Mouse (Mus musculus) embryo, embryonic 11.5 days (tissue): ENCODE measurements around the gene Krtap19-9b.

Experiments
- DNase-seq: peaks from one replicate; pipeline ENCODE4 v3.0.0-alpha.2; 2012; ENCODE audit warnings: low read depth, low spot score

Gene Krtap19-9b

DNA sequence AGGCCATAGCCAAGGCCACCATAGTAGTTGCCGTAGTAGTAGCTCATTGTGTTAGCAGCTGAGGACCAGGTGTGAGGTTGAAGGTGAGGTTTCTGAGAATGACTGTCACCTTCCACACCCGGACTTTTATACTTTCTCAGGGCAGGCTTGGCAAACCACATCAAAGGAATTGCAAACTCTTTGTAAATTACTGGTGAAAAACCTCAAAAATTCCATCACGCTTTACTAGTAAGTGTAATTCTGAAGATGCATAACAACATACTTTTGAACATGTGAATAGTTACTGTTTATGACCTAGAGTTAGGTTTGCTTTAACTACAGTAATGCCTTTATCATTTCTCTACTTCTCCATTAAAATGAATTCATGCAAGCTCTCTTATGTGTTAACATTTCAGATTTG lies at the start of gene Krtap19-9b:
TSS of gene Krtap19-9b (minus strand) at position 101 of the 400 bp plus-strand sequence.
- DNase-seq = no peak

DNA sequence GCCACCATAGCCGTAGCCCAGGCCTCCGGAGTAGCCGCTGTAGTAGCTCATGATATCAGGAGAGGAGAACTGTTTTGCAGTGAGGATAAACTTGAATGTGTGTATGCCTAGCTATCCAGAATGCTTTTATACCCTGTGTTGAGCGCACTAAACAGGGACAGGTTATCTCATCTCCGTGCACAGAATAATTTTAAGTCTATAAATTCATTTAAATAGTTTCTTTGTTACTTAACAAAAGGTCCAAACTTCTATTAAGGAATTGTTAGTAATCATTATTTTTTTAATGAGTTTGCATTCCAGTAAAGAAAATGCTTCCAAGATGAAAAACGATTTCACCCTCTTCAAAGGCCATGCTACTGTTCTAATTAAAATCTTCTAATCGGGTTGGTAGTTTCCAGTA lies 30.7 kb upstream of the Krtap19-9b start, which contains the start of gene Krtap16-3:
TSS of gene Krtap16-3 (minus strand) at position 101 of the 400 bp plus-strand sequence.
- no peak for DNase-seq

DNA sequence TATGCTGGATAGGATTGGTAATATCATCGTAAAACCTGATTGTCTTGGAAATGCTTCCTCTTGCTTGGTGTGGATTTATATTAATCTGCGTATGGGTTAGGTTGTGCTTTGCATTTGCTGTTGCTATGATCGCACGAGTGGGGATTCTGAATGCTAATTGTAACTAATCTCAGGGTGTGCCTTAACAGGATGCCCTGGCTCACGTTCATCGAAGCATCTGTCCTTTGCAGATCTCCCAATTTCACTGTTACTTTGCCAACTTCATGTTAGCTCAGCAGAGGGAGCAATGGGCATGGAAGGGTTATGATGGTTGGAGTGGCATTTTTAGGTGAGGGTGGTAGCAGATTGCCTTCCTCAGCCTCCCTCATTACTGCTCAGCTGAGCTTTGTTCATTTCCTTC lies 9.0 kb upstream of the Krtap19-9b start:
- DNase-seq = no peak

DNA sequence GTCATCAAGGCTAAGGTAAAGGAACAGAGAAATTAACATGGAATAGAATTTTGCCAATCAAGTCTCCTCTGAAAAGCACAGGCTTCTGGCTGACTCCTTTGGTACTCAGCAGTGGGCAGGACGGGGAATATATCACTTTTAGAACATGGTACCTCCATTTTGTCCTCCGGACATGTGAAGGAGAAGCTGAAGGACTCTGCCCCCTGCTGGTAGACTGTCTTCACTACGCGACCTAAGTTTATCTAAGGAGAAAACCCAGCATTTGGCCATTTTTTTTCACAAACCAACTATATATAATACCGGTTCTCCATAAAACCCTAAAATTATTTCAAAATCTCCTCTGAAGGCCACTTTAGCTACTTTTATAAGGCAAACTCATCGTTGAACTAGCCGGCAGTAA lies 6.2 kb upstream of the Krtap19-9b start:
- peak; percentile 16 for DNase-seq

- DNase-seq = no peak
These were observed 35.7 kb downstream of the Krtap19-9b start, which contains the start of gene Krtap19-5 for GRCm38 (mm10) chr16:88896357-88896756. Gene Krtap19-5, minus strand, starts transcription at chr16:88896457.

DNA sequence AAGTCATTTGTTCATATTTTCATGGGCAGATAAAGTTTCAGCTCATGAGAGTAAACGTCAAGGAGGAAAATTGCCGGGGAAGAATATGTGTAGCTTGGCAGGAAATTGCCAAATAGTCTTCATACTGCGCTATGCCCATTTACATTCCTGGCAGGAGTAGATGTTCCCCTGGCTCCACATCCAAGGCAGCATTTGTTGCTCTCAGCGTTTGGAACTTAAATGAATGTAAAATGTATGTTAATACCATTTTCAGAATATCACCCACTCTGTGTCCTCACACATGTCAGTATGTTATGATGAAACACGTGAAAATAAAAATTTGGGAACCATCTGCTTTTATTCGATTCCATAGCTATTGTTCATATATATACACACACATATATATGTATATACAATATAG lies 45.2 kb downstream of the Krtap19-9b start:
- DNase-seq = no peak

GRCm38 (mm10) chr16:88884989-88885388 lies 47.1 kb downstream of the Krtap19-9b start, which contains the start of gene Krtap19-4:
Gene Krtap19-4, minus strand, starts transcription at chr16:88885089.
- no peak for DNase-seq
